ENCODE assay signal across 8 mouse cellular contexts in genomic region chr13:18947686-18948085, GRCm38 (mm10). TPM values are rescaled to one million over a fixed set of nuclear protein-coding genes. Genes with fewer than 3 reads are reported as not detected.
A peak's percentile ranks its signal among the peaks of the same experiment; 100 is the strongest.
DNase-seq lines count a peak whose midpoint lies in the region; ATAC-seq and TF ChIP-seq lines count a peak whose summit lies in the region.

No protein-coding gene starts in this region.

- no peaks in the 10 kb centered on the region for H3K9me3 ChIP-seq in heart, embryonic 11.5 days (replicated peaks; ENCODE audit: control insufficient read depth, low read length)
- no peaks in the 10 kb centered on the region for H3K9me3 ChIP-seq in E14TG2a.4 (ENCODE audit: low read length)
- no peaks in the 10 kb centered on the region for H3K9me3 ChIP-seq in forebrain, embryonic 11.5 days (ENCODE audit: control insufficient read depth, low read length)
- no peaks in the 10 kb centered on the region for H3K9me3 ChIP-seq in limb, embryonic 15.5 days

- H3K27ac ChIP-seq in heart, embryonic 11.5 days (ENCODE audit: low read depth, low read length): no peak overlapping the region
- H3K27ac ChIP-seq in forebrain, embryonic 11.5 days (ENCODE audit: low read depth, low read length): no peak overlapping the region
- no peak overlapping the region for H3K27ac ChIP-seq in limb, embryonic 15.5 days

- no peak overlapping the region for H3K9ac ChIP-seq in heart, embryonic 11.5 days (ENCODE audit: low read depth, low read length)
- no peak overlapping the region for H3K9ac ChIP-seq in forebrain, embryonic 11.5 days (ENCODE audit: low read length)
- no peak overlapping the region for H3K9ac ChIP-seq in limb, embryonic 15.5 days

- peak overlapping the region; percentile 98 for H3K4me2 ChIP-seq in heart, embryonic 11.5 days
- H3K4me2 ChIP-seq in forebrain, embryonic 11.5 days (ENCODE audit: low read depth, low read length, severe bottlenecking): peak overlapping the region; percentile 94
- H3K4me2 ChIP-seq in limb, embryonic 15.5 days: peak overlapping the region; percentile 97

- H3K4me3 ChIP-seq in heart, embryonic 11.5 days (ENCODE audit: low read depth, low read length): peak overlapping the region; percentile 71
- peak overlapping the region; percentile 95 for H3K4me3 ChIP-seq in E14TG2a.4 (replicated peaks; ENCODE audit: low read length)
- H3K4me3 ChIP-seq in forebrain, embryonic 11.5 days (ENCODE audit: low read depth, low read length): peak overlapping the region; percentile 51
- peak overlapping the region; percentile 54 for H3K4me3 ChIP-seq in limb, embryonic 15.5 days

- WGBS in heart, embryonic 11.5 days (ENCODE audit: insufficient replicate concordance): 20% methylated on average over 5 of the region's 5 CpGs
- WGBS in forebrain, embryonic 11.5 days: 15% methylated on average over 5 of the region's 5 CpGs
- WGBS in limb, embryonic 15.5 days: 11% methylated on average over 5 of the region's 5 CpGs

- DNase-seq in heart, postnatal 10 days: no peak
- no peak for DNase-seq in forebrain, embryonic 11.5 days (ENCODE audit: low spot score)
- DNase-seq in urinary bladder, postnatal 36 days (ENCODE audit: low spot score in 2 of 2): no peak
- DNase-seq in ovary, postnatal 36 days (ENCODE audit: low spot score): no peak
- no peak for DNase-seq in spleen, postnatal 10 days (ENCODE audit: low spot score in 2 of 2)

- no peak for TF ChIP-seq CTCF in E14TG2a.4 (conservative IDR thresholded peaks at IDR 0.05; ENCODE audit: low read length)

- H3K36me3 ChIP-seq in heart, embryonic 11.5 days (ENCODE audit: control insufficient read depth, insufficient read depth, low read length): no peaks in the 10 kb centered on the region
- no peaks in the 10 kb centered on the region for H3K36me3 ChIP-seq in E14TG2a.4 (ENCODE audit: insufficient read depth, low read length)
- no peaks in the 10 kb centered on the region for H3K36me3 ChIP-seq in forebrain, embryonic 11.5 days (ENCODE audit: control insufficient read depth, insufficient read depth, low read length)
- H3K36me3 ChIP-seq in limb, embryonic 15.5 days: no peaks in the 10 kb centered on the region

- intact Hi-C loops in heart, postnatal 10 days (cut with DNase I): no loop called here

- 0 out of 2 replicates have a peak, but pooled peaks have one; percentile 15 for ATAC-seq in heart, embryonic 11.5 days (replicated peaks; ENCODE audit: insufficient number of reproducible peaks, low FRiP score, low TSS enrichment)
- no peak; the same call in 1 of the 2 replicates for ATAC-seq in forebrain, embryonic 11.5 days (replicated peaks; ENCODE audit: low FRiP score)
- ATAC-seq in limb, embryonic 15.5 days (ENCODE audit: insufficient number of reproducible peaks, low FRiP score, low TSS enrichment, low read depth): no peak

- H3K4me1 ChIP-seq in heart, embryonic 11.5 days (ENCODE audit: control insufficient read depth, insufficient read depth, low read length): no peaks in the 10 kb centered on the region
- peaks cover 15% of the 10 kb centered on the region for H3K4me1 ChIP-seq in E14TG2a.4 (replicated peaks; ENCODE audit: low read depth, low read length)
- H3K4me1 ChIP-seq in forebrain, embryonic 11.5 days (replicated peaks; ENCODE audit: control insufficient read depth, insufficient read depth, low read length): no peaks in the 10 kb centered on the region; the same call in 1 of the 2 replicates
- peaks cover 10% of the 10 kb centered on the region for H3K4me1 ChIP-seq in limb, embryonic 15.5 days

- H3K27me3 ChIP-seq in heart, embryonic 11.5 days (ENCODE audit: control insufficient read depth, insufficient read depth, low read length): peaks cover 14% of the 10 kb centered on the region
- H3K27me3 ChIP-seq in E14TG2a.4 (ENCODE audit: insufficient read depth, low read length): peaks cover 36% of the 10 kb centered on the region
- no peaks in the 10 kb centered on the region for H3K27me3 ChIP-seq in forebrain, embryonic 11.5 days (ENCODE audit: control insufficient read depth, insufficient read depth, low read length)
- peaks cover 29% of the 10 kb centered on the region for H3K27me3 ChIP-seq in limb, embryonic 15.5 days

RNA-seq across cellular contexts. Expression of gene Amph, which starts 0.3 kb away (rescaled TPM):
- polyA plus RNA-seq in heart, embryonic 11.5 days (2014; fragmentation: Nextera tagmentation; extraction: Ambion mirVana): 1.8 and 2.0 TPM in 2 replicates
- total RNA-seq in heart, postnatal 10 days (2021): 1 to 10 TPM; 1.0 to 1.1 TPM
- 6.8 and 7.6 TPM in 2 replicates for polyA plus RNA-seq in forebrain, embryonic 11.5 days (2014; fragmentation: Nextera tagmentation; extraction: Ambion mirVana)
- polyA plus RNA-seq in limb, embryonic 15.5 days (2015; fragmentation: Nextera tagmentation; extraction: Ambion mirVana): 0.88 and 1.2 TPM in 2 replicates
